Mouse (Mus musculus) CH12.LX (cell line): ENCODE measurements at regions not wholly inside any gene's neighbourhood (a gene's known extent, or its start where the extent isn't known, plus 50 kb on each side); places are given as distances from the start of the nearest gene placed in this dataset.

Experiments
- DNase-seq: peaks from one replicate; pipeline ENCODE4 v3.0.0-alpha.2; 2013; ENCODE audit errors: extremely low read depth
- H3K27ac ChIP-seq: 2 replicates; pipeline ENCODE4 v1.5.1; 2012; ENCODE audit warnings: low read depth, mild to moderate bottlenecking, control low read depth, moderate library complexity; ENCODE audit not compliant: insufficient read depth
- H3K27me3 ChIP-seq: replicated peaks from 2 replicates; pipeline ENCODE3; 2012; ENCODE audit warnings: inconsistent platforms
- H3K36me3 ChIP-seq, 2 experiments: replicated peaks in 1 of 2; 2 replicates each; pipeline versions ENCODE3 to v1.6.1; 2012; ENCODE audit warnings: inconsistent platforms in 1 of 2, low read length in 1 of 2, mild to moderate bottlenecking in 1 of 2, mixed read lengths in 1 of 2, moderate library complexity in 1 of 2; ENCODE audit not compliant: control insufficient read depth in 1 of 2, insufficient read depth in 1 of 2
- H3K4me1 ChIP-seq, 2 experiments: 2 replicates each; pipeline ENCODE4 v1.6.1; 2012; ENCODE audit warnings: inconsistent platforms in 1 of 2, moderate library complexity in 1 of 2; ENCODE audit not compliant: insufficient read depth in 2 of 2, control insufficient read depth in 1 of 2
- H3K4me2 ChIP-seq: 2 replicates; pipeline ENCODE4 v1.6.1; 2012; ENCODE audit warnings: low read depth, mild to moderate bottlenecking, control low read depth; ENCODE audit not compliant: poor library complexity, insufficient read depth, severe bottlenecking
- H3K4me3 ChIP-seq, 3 experiments: fragments of 150-350 bp in 1 of 3; sonication (generic) in 1 of 3; replicated peaks in 1 of 3; 2 replicates each; pipeline versions ENCODE3 to v1.5.1; 2011 to 2012; ENCODE audit warnings: low read depth in 2 of 3, low read length in 2 of 3, mild to moderate bottlenecking in 2 of 3, moderate library complexity in 2 of 3, control low read depth in 1 of 3, improper control_type of control experiment in 1 of 3, inconsistent platforms in 1 of 3, mixed read lengths in 1 of 3; ENCODE audit not compliant: poor library complexity in 1 of 3
- H3K79me2 ChIP-seq: replicated peaks from 2 replicates; pipeline ENCODE4 v1.6.1; 2012; ENCODE audit warnings: mild to moderate bottlenecking, moderate library complexity; ENCODE audit not compliant: control insufficient read depth, poor library complexity, insufficient read depth, severe bottlenecking; ENCODE audit errors: extremely low read depth
- H3K9ac ChIP-seq: 2 replicates; pipeline ENCODE4 v1.6.1; 2012; ENCODE audit warnings: low read depth, mild to moderate bottlenecking, control low read depth, moderate library complexity; ENCODE audit not compliant: insufficient read depth
- H3K9me3 ChIP-seq: replicated peaks from 2 replicates; pipeline ENCODE3; 2012; ENCODE audit warnings: low read length, inconsistent platforms, mixed read lengths
- BHLHE40 ChIP-seq: IDR thresholded peaks from 2 replicates; pipeline ENCODE4 v1.6.1; 2011; ENCODE audit warnings: mild to moderate bottlenecking, low read depth, low read length, improper control_type of control experiment
- CHD2 ChIP-seq: IDR thresholded peaks from 2 replicates; pipeline ENCODE4 v1.6.1; 2011; ENCODE audit warnings: low read length, improper control_type of control experiment
- CTCF ChIP-seq, 2 experiments: IDR thresholded peaks in 1 of 2; conservative IDR thresholded peaks in 1 of 2; 2 replicates each; pipeline ENCODE4 v1.5.1; 2011 to 2012; ENCODE audit warnings: low read depth in 2 of 2, low read length in 2 of 2, improper control_type of control experiment in 1 of 2, inconsistent platforms in 1 of 2, mild to moderate bottlenecking in 1 of 2, moderate library complexity in 1 of 2
- E2F4 ChIP-seq: IDR thresholded peaks from 2 replicates; pipeline ENCODE4 v1.6.1; 2011; ENCODE audit warnings: low read depth, low read length, improper control_type of control experiment; ENCODE audit not compliant: insufficient replicate concordance
- GABPA ChIP-seq: IDR thresholded peaks from 2 replicates; pipeline ENCODE4 v1.6.1; 2012; ENCODE audit warnings: low read depth, low read length, improper control_type of control experiment, inconsistent platforms; ENCODE audit not compliant: insufficient replicate concordance
- IRF4 ChIP-seq: IDR thresholded peaks from 2 replicates; pipeline ENCODE4 v1.6.1; 2014; ENCODE audit warnings: low read depth, mild to moderate bottlenecking, inconsistent platforms, low read length, improper control_type of control experiment
- JUN ChIP-seq: IDR thresholded peaks from 2 replicates; pipeline ENCODE4 v1.6.1; 2011; ENCODE audit warnings: low read depth, mild to moderate bottlenecking, low read length, improper control_type of control experiment, moderate library complexity; ENCODE audit not compliant: insufficient read depth
- JUND ChIP-seq: conservative IDR thresholded peaks from 2 replicates; pipeline ENCODE4 v1.6.1; 2011; ENCODE audit warnings: low read depth, low read length, improper control_type of control experiment
- MAFK ChIP-seq: IDR thresholded peaks from 2 replicates; pipeline ENCODE4 v1.6.1; 2011; ENCODE audit warnings: low read length, improper control_type of control experiment; ENCODE audit not compliant: insufficient replicate concordance
- MAX ChIP-seq: IDR thresholded peaks from 2 replicates; pipeline ENCODE4 v1.6.1; 2011; ENCODE audit warnings: low read length, improper control_type of control experiment
- MAZ ChIP-seq: IDR thresholded peaks from 2 replicates; pipeline ENCODE4 v1.6.1; 2012; ENCODE audit warnings: low read depth, mild to moderate bottlenecking, inconsistent platforms, low read length, improper control_type of control experiment, moderate library complexity
- MXI1 ChIP-seq: IDR thresholded peaks from 2 replicates; pipeline ENCODE4 v1.6.1; 2011; ENCODE audit warnings: mild to moderate bottlenecking, low read depth, low read length, improper control_type of control experiment
- NRF1 ChIP-seq: IDR thresholded peaks from 2 replicates; pipeline ENCODE4 v1.6.1; 2014; ENCODE audit warnings: low read depth, mild to moderate bottlenecking, inconsistent platforms, low read length, improper control_type of control experiment, moderate library complexity
- PAX5 ChIP-seq: IDR thresholded peaks from 2 replicates; pipeline ENCODE4 v1.6.1; 2012; ENCODE audit warnings: low read length, inconsistent platforms, mixed read lengths
- POLR2AphosphoS2 ChIP-seq: IDR thresholded peaks from 2 replicates; pipeline ENCODE4 v1.6.1; 2011; ENCODE audit warnings: low read depth, low read length, improper control_type of control experiment
- RAD21 ChIP-seq: IDR thresholded peaks from 2 replicates; pipeline ENCODE4 v1.6.1; 2011; ENCODE audit warnings: low read depth, mild to moderate bottlenecking, low read length, improper control_type of control experiment, moderate library complexity
- RCOR1 ChIP-seq: conservative IDR thresholded peaks from 2 replicates; pipeline ENCODE4 v1.6.1; 2012; ENCODE audit warnings: low read depth, mild to moderate bottlenecking, inconsistent platforms, low read length, improper control_type of control experiment
- SIN3A ChIP-seq: IDR thresholded peaks from 2 replicates; pipeline ENCODE4 v1.6.1; 2012; ENCODE audit warnings: low read length, improper control_type of control experiment, inconsistent platforms
- UBTF ChIP-seq: IDR thresholded peaks from 2 replicates; pipeline ENCODE4 v1.6.1; 2012; ENCODE audit warnings: low read depth, mild to moderate bottlenecking, inconsistent platforms, low read length, improper control_type of control experiment, moderate library complexity
- USF1 ChIP-seq: IDR thresholded peaks from 2 replicates; pipeline ENCODE4 v1.6.1; 2014; ENCODE audit warnings: low read depth, mild to moderate bottlenecking, inconsistent platforms, low read length, improper control_type of control experiment
- USF2 ChIP-seq: conservative IDR thresholded peaks from 2 replicates; pipeline ENCODE4 v1.6.1; 2011; ENCODE audit warnings: low read depth, low read length, improper control_type of control experiment
- ZNF384 ChIP-seq: IDR thresholded peaks from 2 replicates; pipeline ENCODE4 v1.6.1; 2012; ENCODE audit warnings: low read depth, low read length, improper control_type of control experiment, inconsistent platforms
- dilution Hi-C: fragments of 300-500 bp; cut with MboI; formaldehyde crosslinking; loops from 2 replicates; pipeline ENCODE4 v1.14.3; 2020; ENCODE audit warnings: low sequenced_read_pairs; ENCODE audit not compliant: extremely low pct_unique_long_range_greater_than_20kb, extremely low pct_ligation_motif_present
- in situ Hi-C: fragments of 300-500 bp; cut with MboI; formaldehyde crosslinking; loops from 3 replicates; pipeline ENCODE4 v1.14.3; 2019; ENCODE audit warnings: low sequenced_read_pairs, low pct_ligation_motif_present, low pct_unique_long_range_greater_than_20kb, mixed read lengths

DNA sequence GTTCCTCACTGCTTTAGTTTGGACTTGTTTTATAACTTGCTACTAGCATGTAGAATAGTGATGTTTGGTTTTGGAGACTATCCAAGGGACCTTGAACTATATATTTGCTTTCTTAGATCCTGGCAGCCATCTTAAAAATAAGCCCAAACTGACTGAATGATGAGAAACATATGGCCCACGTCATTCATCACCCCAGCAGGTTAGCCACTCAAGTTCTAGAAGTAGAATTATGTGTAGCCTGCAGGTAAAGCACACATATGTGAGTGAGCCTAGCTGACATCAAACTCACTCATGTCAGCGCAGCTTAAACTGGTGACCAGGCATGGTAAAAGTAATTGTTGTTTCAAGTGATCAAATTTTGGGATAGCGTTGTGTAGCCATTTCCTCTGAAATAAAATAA lies 147.2 kb upstream of the Thumpd2 start:
- no peaks in the 10 kb centered on the region for H3K79me2 ChIP-seq
- in situ Hi-C loops = no loop called here

DNA sequence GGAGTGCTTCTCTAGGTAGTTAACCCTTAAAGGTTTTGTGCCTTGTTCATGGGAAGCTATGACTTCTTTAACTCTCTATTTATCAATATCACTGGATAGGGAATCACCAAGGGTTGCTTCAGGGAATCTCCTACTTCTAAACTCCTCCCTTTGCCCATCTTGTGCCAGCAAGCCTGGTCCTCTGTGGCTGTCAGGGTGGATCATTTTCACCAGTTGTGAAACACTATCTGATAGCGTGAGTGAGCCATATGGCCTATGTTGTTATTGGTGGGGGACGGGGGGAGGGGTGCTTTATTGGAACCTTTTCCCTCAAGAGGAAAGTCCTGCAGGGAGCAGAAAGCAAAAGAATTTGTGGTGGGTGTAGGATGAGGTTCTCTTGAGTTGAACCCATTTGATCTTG lies 145.5 kb upstream of the Thumpd2 start:
- peaks cover 36% of the 10 kb centered on the region for H3K9me3 ChIP-seq
- dilution Hi-C loops = no loop called here
- in situ Hi-C loops = no loop called here
- no peak for TF ChIP-seq MAZ
- TF ChIP-seq CTCF (conservative IDR thresholded peaks at IDR 0.05 in 1 of 2, IDR thresholded peaks at IDR 0.05 in 1 of 2; ENCODE audit: low read depth in 2 of 2, low read length in 2 of 2) = no peak
- no peak for TF ChIP-seq JUND
- no peak for TF ChIP-seq POLR2AphosphoS2
- TF ChIP-seq NRF1 = no peak
- TF ChIP-seq SIN3A = no peak
- no peak for TF ChIP-seq ZNF384
- TF ChIP-seq PAX5 = no peak
- no peak for TF ChIP-seq RCOR1
- TF ChIP-seq MAX = no peak
- no peak for TF ChIP-seq GABPA
- no peak for TF ChIP-seq JUN
- TF ChIP-seq USF1 = no peak
- no peak for TF ChIP-seq E2F4
- no peak for TF ChIP-seq IRF4
- TF ChIP-seq USF2 = no peak
- no peak for TF ChIP-seq BHLHE40
- TF ChIP-seq RAD21 = no peak
- TF ChIP-seq, all 38 proteins: peak for 0
- no peaks in the 10 kb centered on the region for H3K36me3 ChIP-seq
- no peaks in the 10 kb centered on the region for H3K79me2 ChIP-seq
- no peak overlapping the region for H3K4me2 ChIP-seq
- DNase-seq = no peak
- no peaks in the 10 kb centered on the region for H3K27me3 ChIP-seq
- H3K27ac ChIP-seq = no peak overlapping the region
- H3K9ac ChIP-seq = no peak overlapping the region
- H3K4me1 ChIP-seq = no peaks in the 10 kb centered on the region
- no peak overlapping the region for H3K4me3 ChIP-seq

More for the DNA sequence above, 147.2 kb upstream of the Thumpd2 start:
- Histone ChIP-seq H3K4me3 (no peak overlapping the region), H3K9me3 (peaks cover 34% of the 10 kb centered on the region), H3K4me2 (no peak overlapping the region), H3K27me3 (no peaks in the 10 kb centered on the region), H3K36me3 (no peaks in the 10 kb centered on the region), H3K27ac (no peak overlapping the region), H3K4me1 (no peaks in the 10 kb centered on the region), H3K9ac (no peak overlapping the region)
- dilution Hi-C loops = no loop called here
- no peak for TF ChIP-seq ZNF384
- TF ChIP-seq BHLHE40 = no peak
- no peak for TF ChIP-seq GABPA
- no peak for TF ChIP-seq IRF4
- no peak for TF ChIP-seq CHD2
- TF ChIP-seq E2F4 = no peak
- no peak for TF ChIP-seq UBTF
- no peak for TF ChIP-seq MXI1
- no peak for TF ChIP-seq JUN
- no peak for TF ChIP-seq POLR2AphosphoS2
- TF ChIP-seq PAX5 = no peak
- no peak for TF ChIP-seq MAFK
- TF ChIP-seq CTCF (conservative IDR thresholded peaks at IDR 0.05 in 1 of 2, IDR thresholded peaks at IDR 0.05 in 1 of 2; ENCODE audit: low read depth in 2 of 2, low read length in 2 of 2) = no peak
- TF ChIP-seq USF1 = no peak
- no peak for TF ChIP-seq MAZ
- DNase-seq = no peak
